Comparison of ENCODE assay signal across 8 mouse cellular contexts in the genomic region with DNA sequence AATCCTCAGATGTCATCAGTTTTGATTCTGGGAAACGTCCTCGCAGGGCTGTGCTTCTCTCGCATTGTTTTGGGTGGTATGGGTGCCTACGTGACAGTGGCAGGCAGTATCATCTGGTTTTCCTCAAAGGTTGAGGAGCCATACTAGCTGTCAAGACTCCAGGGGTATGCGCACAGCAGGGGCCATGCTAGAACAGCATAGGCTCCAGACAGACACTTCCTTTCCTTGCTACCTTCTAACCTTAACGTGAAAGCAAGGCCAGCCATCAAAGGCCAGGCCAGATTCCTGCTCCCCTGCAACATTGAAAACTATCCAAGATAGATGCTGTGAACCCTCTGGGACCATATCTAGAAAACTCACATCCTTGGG. TPM values are rescaled to one million over a fixed set of nuclear protein-coding genes. Genes with fewer than 3 reads are reported as not detected.
DNase-seq lines count a peak whose midpoint lies in the region; ATAC-seq lines count a peak whose summit lies in the region.

No protein-coding gene starts in this region.

- peak overlapping the region; percentile 37; the same call in 1 of the 2 replicates for H3K9ac ChIP-seq in limb, embryonic 12.5 days (replicated peaks)
- no peak overlapping the region for H3K9ac ChIP-seq in stomach, embryonic 15.5 days

- H3K4me3 ChIP-seq in limb, embryonic 12.5 days (replicated peaks): peak overlapping the region; percentile 64
- peak overlapping the region; percentile 58 for H3K4me3 ChIP-seq in stomach, embryonic 15.5 days (replicated peaks)

- peaks cover 18% of the 10 kb centered on the region for H3K4me1 ChIP-seq in limb, embryonic 12.5 days (replicated peaks)
- H3K4me1 ChIP-seq in stomach, embryonic 15.5 days: peaks cover 17% of the 10 kb centered on the region; the same call in 1 of the 2 replicates

- H3K27ac ChIP-seq in limb, embryonic 12.5 days: no peak overlapping the region; the same call in 1 of the 2 replicates
- peak overlapping the region; percentile 78; the same call in 1 of the 2 replicates for H3K27ac ChIP-seq in stomach, embryonic 15.5 days

- 5% methylated on average over 6 of the region's 6 CpGs for WGBS in limb, embryonic 12.5 days
- 4% methylated on average over 6 of the region's 6 CpGs for WGBS in stomach, embryonic 15.5 days

- no peaks in the 10 kb centered on the region; the same call in 1 of the 2 replicates for H3K27me3 ChIP-seq in limb, embryonic 12.5 days
- H3K27me3 ChIP-seq in stomach, embryonic 15.5 days (replicated peaks): no peaks in the 10 kb centered on the region

- H3K36me3 ChIP-seq in limb, embryonic 12.5 days: peaks cover 5% of the 10 kb centered on the region
- H3K36me3 ChIP-seq in stomach, embryonic 15.5 days: no peaks in the 10 kb centered on the region

- H3K9me3 ChIP-seq in limb, embryonic 12.5 days: no peaks in the 10 kb centered on the region
- H3K9me3 ChIP-seq in stomach, embryonic 15.5 days: no peaks in the 10 kb centered on the region

- peak; percentile 70 for DNase-seq in cerebellum, adult 9-10 months
- no peak for DNase-seq in cerebellum, postnatal 4 days (ENCODE audit: low spot score in 2 of 2)
- peak; percentile 17 for DNase-seq in right cerebral cortex, postnatal 4 days
- DNase-seq in right cerebral cortex, adult 18-20 months: no peak
- DNase-seq in gastrocnemius, adult 8-10 months (ENCODE audit: low spot score in 2 of 2): no peak
- DNase-seq in layer of hippocampus, adult 9-11 months: no peak

- peak overlapping the region; percentile 92 for H3K4me2 ChIP-seq in limb, embryonic 12.5 days
- H3K4me2 ChIP-seq in stomach, embryonic 15.5 days: peak overlapping the region; percentile 88

- ATAC-seq in limb, embryonic 12.5 days (ENCODE audit: insufficient number of reproducible peaks, insufficient read depth, low FRiP score, low TSS enrichment, low read depth): peak; percentile 8; the same call in 1 of the 2 replicates
- ATAC-seq in stomach, embryonic 15.5 days (ENCODE audit: insufficient read depth, low FRiP score, low read depth): no peak

RNA-seq across cellular contexts. Expression of gene Nudt14, which starts 8.8 kb away (rescaled TPM):
- 81.6 and 95.2 TPM in 2 replicates for polyA plus RNA-seq in limb, embryonic 12.5 days (2016; fragmentation: Nextera tagmentation; extraction: Ambion mirVana)
- polyA plus RNA-seq in stomach, embryonic 15.5 days (2015; fragmentation: Nextera tagmentation; extraction: Ambion mirVana): 88.1 and 95.0 TPM in 2 replicates
- total RNA-seq in gastrocnemius, adult 8-10 months (2022): 1 to 10 TPM; 5.2 to 8.8 (median 7.5) TPM

RNA-seq across cellular contexts. Expression of gene Jag2, which starts 21.2 kb away (rescaled TPM):
- 6.4 and 6.8 TPM in 2 replicates for polyA plus RNA-seq in limb, embryonic 12.5 days (2016; fragmentation: Nextera tagmentation; extraction: Ambion mirVana)
- 6.0 and 7.0 TPM in 2 replicates for polyA plus RNA-seq in stomach, embryonic 15.5 days (2015; fragmentation: Nextera tagmentation; extraction: Ambion mirVana)
- total RNA-seq in gastrocnemius, adult 8-10 months (2022): 10 to 100 TPM; 22.3 to 31.0 (median 26.7) TPM

RNA-seq across cellular contexts. Expression of gene Btbd6, which starts 25.5 kb away (rescaled TPM):
- 25.7 and 29.1 TPM in 2 replicates for polyA plus RNA-seq in limb, embryonic 12.5 days (2016; fragmentation: Nextera tagmentation; extraction: Ambion mirVana)
- polyA plus RNA-seq in stomach, embryonic 15.5 days (2015; fragmentation: Nextera tagmentation; extraction: Ambion mirVana): 21.9 and 22.2 TPM in 2 replicates
- 10 to 100 TPM; 18.6 to 23.6 (median 21.7) TPM for total RNA-seq in gastrocnemius, adult 8-10 months (2022)

RNA-seq across cellular contexts. Expression of gene Brf1, which starts 49.8 kb away (rescaled TPM):
- 76.0 and 83.0 TPM in 2 replicates for polyA plus RNA-seq in limb, embryonic 12.5 days (2016; fragmentation: Nextera tagmentation; extraction: Ambion mirVana)
- polyA plus RNA-seq in stomach, embryonic 15.5 days (2015; fragmentation: Nextera tagmentation; extraction: Ambion mirVana): 55.9 and 59.7 TPM in 2 replicates
- total RNA-seq in gastrocnemius, adult 8-10 months (2022): 10 to 100 TPM; 13.8 to 18.9 (median 18.4) TPM

Comparison
In these comparisons a context has a peak if more than half of its experiments do, and no peak if none do; other contexts are left out.
1. DNase-seq: peak in cerebellum, adult 9-10 months (single experiment) and right cerebral cortex, postnatal 4 days (single experiment); none in cerebellum, postnatal 4 days (0 of 2), right cerebral cortex, adult 18-20 months (single experiment), gastrocnemius, adult 8-10 months (0 of 2) and layer of hippocampus, adult 9-11 months (single experiment).